Mouse (Mus musculus) erythroid progenitor cell, adult 5-6 weeks (primary cell): Measurements from ENCODE around the gene Sh3pxd2a. TPM values are rescaled to one million over a fixed set of nuclear protein-coding genes. Genes with fewer than 3 reads are reported as not detected.
"Not testable (repeated sequence)": the region's sequence is repeated elsewhere in the genome, so short reads cannot be mapped to it uniquely, and the experiment has no call there.

ENCODE experiments used
- ATAC-seq: replicated peaks from 2 replicates; pipeline ENCODE4 v1.8.0; 2016; ENCODE audit warnings: moderate number of reproducible peaks, mild to moderate bottlenecking, moderate TSS enrichment, inconsistent platforms; ENCODE audit not compliant: poor library complexity, low FRiP score, severe bottlenecking
- total RNA-seq, 2 experiments: library from RNA; stranded (forward) in 1 of 2; stranded (reverse) in 1 of 2; fragments of 150-400 nt in 1 of 2; fragments of 186-747, 209-891 nt in 1 of 2; gene quantifications; 2 replicates each; pipeline versions ENCODE4 v1.2.3 to v1.2.4; 2015 to 2017; ENCODE audit warnings: low replicate concordance in 2 of 2

Sh3pxd2a gene
- total RNA-seq, 2 experiments from 2014 or later = 1.1 to 6.3 TPM

- ATAC-seq = not testable (repeated sequence)
These were observed 69.4 kb downstream of the Sh3pxd2a start for GRCm38 (mm10) chr19:47394781-47395180.

GRCm38 (mm10) chr19:47390878-47391277 lies 73.3 kb downstream of the Sh3pxd2a start:
- no peak for ATAC-seq

- ATAC-seq = no peak
These were observed 76.3 kb downstream of the Sh3pxd2a start for GRCm38 (mm10) chr19:47387887-47388286.

DNA sequence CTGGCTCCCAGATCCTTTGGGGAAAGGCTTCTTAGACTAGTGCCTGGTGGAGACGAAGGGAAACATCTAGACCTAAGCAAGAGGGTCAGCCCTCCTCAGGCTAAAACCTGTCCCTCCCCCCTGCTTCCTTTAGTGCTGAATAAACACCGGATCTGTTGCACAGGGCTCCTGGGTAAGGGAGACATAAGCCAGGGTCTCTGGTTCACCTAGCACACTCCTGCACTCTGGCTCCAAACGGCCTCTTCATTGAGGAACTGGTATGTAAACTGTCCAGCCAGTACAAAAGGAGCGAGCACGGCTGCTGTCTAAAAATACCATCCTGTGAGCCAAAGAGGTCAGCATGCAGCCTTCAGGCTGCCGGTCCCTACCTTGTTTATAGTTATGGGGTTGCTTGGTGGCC lies 76.8 kb downstream of the Sh3pxd2a start:
- no peak for ATAC-seq

DNA sequence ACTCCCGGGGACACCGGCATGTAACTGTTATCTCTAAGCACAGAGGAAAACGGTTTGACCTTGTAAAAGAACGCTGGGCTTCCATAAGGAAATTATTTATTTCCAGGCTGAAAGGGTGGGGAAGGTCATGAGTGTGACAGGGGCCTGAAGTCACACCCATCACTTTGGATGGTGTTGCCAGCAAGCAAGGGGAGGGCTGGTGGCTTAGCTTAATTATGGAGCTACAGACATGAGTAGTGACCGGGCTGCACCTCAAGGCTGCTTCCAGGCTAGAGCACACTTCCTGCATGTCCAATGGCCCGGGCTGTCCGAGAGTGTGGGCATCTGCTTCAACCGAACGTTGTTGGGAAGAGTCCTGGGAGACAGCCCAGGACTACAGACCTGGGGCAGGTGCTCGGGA lies 78.2 kb downstream of the Sh3pxd2a start:
- ATAC-seq = no peak

- peak; percentile 64 for ATAC-seq
These were observed 79.6 kb downstream of the Sh3pxd2a start for GRCm38 (mm10) chr19:47384639-47385038.

DNA sequence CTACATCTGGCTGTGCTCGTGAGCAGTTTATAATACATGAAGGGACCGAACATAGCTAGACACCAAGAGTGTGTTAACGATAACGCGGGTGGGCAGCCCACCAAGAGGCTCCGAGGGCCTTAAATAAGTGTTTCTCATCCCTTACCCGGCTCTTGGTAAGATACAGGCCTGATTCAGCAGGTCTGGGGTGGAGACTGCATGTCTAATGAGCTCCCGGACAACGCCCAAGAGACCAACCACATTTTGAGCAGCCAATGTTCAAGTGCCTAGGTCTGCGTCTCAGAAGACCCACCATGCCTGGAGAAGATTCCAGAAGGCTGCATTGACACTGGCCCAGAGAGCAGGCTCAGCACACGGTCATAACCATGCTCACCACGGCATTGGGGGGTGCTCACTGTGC lies 80.2 kb downstream of the Sh3pxd2a start:
- ATAC-seq = 0 out of 2 replicates have a peak, but pooled peaks have one; percentile 59

GRCm38 (mm10) chr19:47382268-47382667 lies 81.9 kb downstream of the Sh3pxd2a start:
- ATAC-seq = no peak

- ATAC-seq = no peak
These were observed 83.2 kb downstream of the Sh3pxd2a start for GRCm38 (mm10) chr19:47381011-47381410.

GRCm38 (mm10) chr19:47379141-47379540 lies 85.1 kb downstream of the Sh3pxd2a start:
- peak; percentile 49 for ATAC-seq

GRCm38 (mm10) chr19:47374916-47375573 lies 89.2 kb downstream of the Sh3pxd2a start:
- ATAC-seq = no peak

- peak; percentile 58; the same call in 1 of the 2 replicates for ATAC-seq
These were observed 89.8 kb downstream of the Sh3pxd2a start for GRCm38 (mm10) chr19:47374440-47374839.

GRCm38 (mm10) chr19:47372044-47372443 lies 92.2 kb downstream of the Sh3pxd2a start:
- no peak for ATAC-seq

DNA sequence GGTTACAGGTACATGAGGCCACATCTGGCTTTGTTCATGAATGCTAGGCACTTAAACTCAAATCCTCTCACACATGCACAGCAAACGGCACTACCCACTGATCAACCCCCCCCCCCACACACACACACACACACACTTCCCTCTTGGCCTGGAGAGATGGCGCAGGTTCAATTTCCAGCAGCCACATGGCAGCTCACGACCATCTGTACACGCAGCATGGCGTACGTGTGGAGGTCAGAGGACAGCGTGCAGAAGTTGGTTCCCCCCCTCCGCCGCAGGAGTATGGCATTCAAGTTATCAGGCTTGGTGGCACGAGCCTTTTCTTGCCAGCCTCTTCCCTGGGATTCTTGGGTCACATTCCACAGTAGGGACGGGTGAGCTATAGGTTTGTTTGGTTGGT lies 92.7 kb downstream of the Sh3pxd2a start:
- no peak for ATAC-seq

GRCm38 (mm10) chr19:47369008-47369407 lies 95.2 kb downstream of the Sh3pxd2a start:
- no peak for ATAC-seq

DNA sequence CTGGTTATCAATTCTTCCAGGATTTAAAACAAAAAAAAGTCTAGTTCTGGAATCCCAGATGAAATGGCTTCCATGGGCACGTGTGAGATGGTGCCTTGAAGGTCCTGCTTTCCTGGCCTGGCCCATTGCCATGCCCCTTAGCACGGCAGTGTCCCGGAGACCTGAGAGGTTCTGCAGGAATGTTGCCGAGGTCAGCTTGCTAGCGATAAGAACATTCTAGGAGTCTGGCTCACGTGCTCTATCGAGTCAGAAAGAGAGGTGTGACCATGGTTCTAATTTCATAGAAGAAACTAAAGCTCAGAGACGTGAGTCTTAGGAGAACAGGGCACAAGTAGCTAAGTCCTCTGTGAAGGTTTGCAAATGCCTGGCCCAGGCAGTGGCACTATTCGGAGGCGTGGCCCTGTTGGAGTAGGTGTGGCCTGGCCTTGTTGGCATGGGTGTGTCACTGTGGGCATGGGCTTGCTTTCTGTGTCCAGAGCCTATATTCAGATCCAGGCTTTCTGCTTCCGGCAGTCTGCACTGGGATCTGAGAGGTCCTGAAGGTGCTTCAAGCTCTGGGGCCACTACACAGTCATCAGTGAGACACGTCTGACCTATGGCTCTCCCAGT lies 96.8 kb downstream of the Sh3pxd2a start:
- no peak for ATAC-seq

- no peak for ATAC-seq
These were observed 97.6 kb downstream of the Sh3pxd2a start for GRCm38 (mm10) chr19:47366576-47366975.

GRCm38 (mm10) chr19:47363086-47363668 lies 101.0 kb downstream of the Sh3pxd2a start:
- ATAC-seq = no peak

- no peak for ATAC-seq
These were observed 103.3 kb downstream of the Sh3pxd2a start for GRCm38 (mm10) chr19:47360921-47361320.

GRCm38 (mm10) chr19:47360017-47360416 lies 104.2 kb downstream of the Sh3pxd2a start:
- no peak for ATAC-seq
